Comparison of ENCODE assay signal across 26 mouse cellular contexts in the genomic region with DNA sequence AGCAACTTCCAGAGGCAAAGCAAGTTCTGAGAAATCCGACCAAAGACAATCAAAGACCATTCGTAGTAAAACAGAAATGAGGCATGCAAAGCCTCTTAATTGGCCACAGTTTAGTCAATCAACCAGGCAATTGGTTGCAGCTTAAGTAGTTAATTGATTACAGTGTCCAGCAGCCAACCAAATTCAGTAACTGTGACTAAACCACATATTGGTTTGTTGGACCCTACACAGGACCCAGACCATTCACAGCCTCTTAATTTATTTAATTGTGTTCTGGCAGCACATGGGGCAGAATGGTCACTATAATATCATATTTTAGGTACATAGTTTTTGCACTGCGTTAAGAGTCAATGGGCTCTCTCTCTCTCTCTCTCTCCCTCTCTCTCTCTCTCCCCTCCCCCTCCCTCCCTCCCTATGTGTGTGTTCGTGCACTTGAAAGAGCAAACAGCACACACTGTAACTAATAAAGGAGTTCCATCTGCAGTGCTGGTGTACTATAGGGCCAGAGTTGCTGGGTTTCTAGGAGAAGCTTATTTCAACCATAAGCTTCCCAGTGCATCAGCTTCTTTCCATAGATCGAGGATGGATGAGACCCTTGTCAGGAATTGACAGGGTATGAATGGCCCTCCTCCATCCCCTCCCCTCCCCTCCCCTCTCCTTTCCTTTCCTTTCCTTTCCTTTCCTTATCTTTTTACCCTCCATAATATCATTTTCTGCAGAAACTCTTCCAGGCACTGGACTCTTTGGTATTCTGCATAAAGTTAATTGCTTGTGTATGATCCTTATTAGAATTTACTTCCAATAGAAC.
A peak's percentile ranks its signal among the peaks of the same experiment; 100 is the strongest.
DNase-seq lines count a peak whose midpoint lies in the region; ATAC-seq lines count a peak whose summit lies in the region.
"Had no signal": no experiment of that assay in that cellular context is flagged by ENCODE, and none has a peak within 500 bp of the region (broad histone marks: within the 10 kb centered on the region; RNA-seq: fewer than 3 reads in every experiment).

No protein-coding gene starts in this region.

- H3K27ac ChIP-seq in embryonic facial prominence, embryonic 11.5 days (replicated peaks; ENCODE audit: low read depth, low read length): no peak overlapping the region
- no peak overlapping the region for H3K27ac ChIP-seq in embryonic facial prominence, embryonic 10.5 days (replicated peaks)
- no peak overlapping the region for H3K27ac ChIP-seq in hindbrain, embryonic 12.5 days
- H3K27ac ChIP-seq in hindbrain, embryonic 16.5 days (ENCODE audit: low read depth, low read length): no peak overlapping the region
- H3K27ac ChIP-seq in neural tube, embryonic 11.5 days (ENCODE audit: low read depth, low read length): no peak overlapping the region
- no peak overlapping the region for H3K27ac ChIP-seq in neural tube, embryonic 15.5 days (replicated peaks)
- H3K27ac ChIP-seq in forebrain, embryonic 15.5 days (replicated peaks): no peak overlapping the region
- H3K27ac ChIP-seq: heart, embryonic 10.5 days; heart, embryonic 15.5 days; hindbrain, embryonic 15.5 days; kidney, embryonic 15.5 days; liver, embryonic 14.5 days; macrophage; neural tube, embryonic 13.5 days had no signal

- no peaks in the 10 kb centered on the region for H3K27me3 ChIP-seq in embryonic facial prominence, embryonic 11.5 days (ENCODE audit: control insufficient read depth, insufficient read depth, low read length)
- no peaks in the 10 kb centered on the region for H3K27me3 ChIP-seq in embryonic facial prominence, embryonic 10.5 days (replicated peaks; ENCODE audit: low read depth, poor library complexity, severe bottlenecking)
- H3K27me3 ChIP-seq in hindbrain, embryonic 12.5 days: no peaks in the 10 kb centered on the region
- no peaks in the 10 kb centered on the region for H3K27me3 ChIP-seq in hindbrain, embryonic 16.5 days (replicated peaks; ENCODE audit: control insufficient read depth, insufficient read depth, low read length)
- no peaks in the 10 kb centered on the region for H3K27me3 ChIP-seq in neural tube, embryonic 11.5 days (ENCODE audit: control insufficient read depth, insufficient read depth, low read length)
- no peaks in the 10 kb centered on the region for H3K27me3 ChIP-seq in neural tube, embryonic 15.5 days (replicated peaks)
- H3K27me3 ChIP-seq in forebrain, embryonic 15.5 days: no peaks in the 10 kb centered on the region
- H3K27me3 ChIP-seq: heart, embryonic 15.5 days; hindbrain, embryonic 15.5 days; kidney, embryonic 15.5 days; neural tube, embryonic 13.5 days; Patski had no signal

- H3K4me1 ChIP-seq in embryonic facial prominence, embryonic 11.5 days (ENCODE audit: control insufficient read depth, insufficient read depth, low read length): no peaks in the 10 kb centered on the region
- H3K4me1 ChIP-seq in embryonic facial prominence, embryonic 10.5 days: peaks cover 5% of the 10 kb centered on the region; the same call in 1 of the 2 replicates
- H3K4me1 ChIP-seq in hindbrain, embryonic 12.5 days: peaks cover 4% of the 10 kb centered on the region
- no peaks in the 10 kb centered on the region for H3K4me1 ChIP-seq in hindbrain, embryonic 16.5 days (ENCODE audit: control insufficient read depth, insufficient read depth, low read depth, low read length)
- H3K4me1 ChIP-seq in neural tube, embryonic 11.5 days (ENCODE audit: control insufficient read depth, insufficient read depth, low read length): no peaks in the 10 kb centered on the region
- H3K4me1 ChIP-seq in neural tube, embryonic 15.5 days: no peaks in the 10 kb centered on the region
- no peaks in the 10 kb centered on the region for H3K4me1 ChIP-seq in forebrain, embryonic 15.5 days
- H3K4me1 ChIP-seq: heart, embryonic 10.5 days; heart, embryonic 15.5 days; hindbrain, embryonic 15.5 days; kidney, embryonic 15.5 days; neural tube, embryonic 13.5 days had no signal

- H3K9me3 ChIP-seq in embryonic facial prominence, embryonic 11.5 days (replicated peaks; ENCODE audit: control insufficient read depth, low read length): no peaks in the 10 kb centered on the region
- H3K9me3 ChIP-seq in embryonic facial prominence, embryonic 10.5 days: no peaks in the 10 kb centered on the region
- no peaks in the 10 kb centered on the region; the same call in none of the 2 replicates for H3K9me3 ChIP-seq in hindbrain, embryonic 12.5 days (replicated peaks)
- H3K9me3 ChIP-seq in hindbrain, embryonic 16.5 days (ENCODE audit: control insufficient read depth, low read length): 0 out of 2 replicates have a peak, but pooled peaks cover 2% of the 10 kb centered on the region
- no peaks in the 10 kb centered on the region for H3K9me3 ChIP-seq in neural tube, embryonic 11.5 days (ENCODE audit: control insufficient read depth, low read length)
- no peaks in the 10 kb centered on the region for H3K9me3 ChIP-seq in neural tube, embryonic 15.5 days (replicated peaks)
- no peaks in the 10 kb centered on the region for H3K9me3 ChIP-seq in forebrain, embryonic 15.5 days
- H3K9me3 ChIP-seq: heart, embryonic 10.5 days; heart, embryonic 15.5 days; hindbrain, embryonic 15.5 days; kidney, embryonic 15.5 days; neural tube, embryonic 13.5 days had no signal

- H3K36me3 ChIP-seq in embryonic facial prominence, embryonic 11.5 days (replicated peaks; ENCODE audit: control insufficient read depth, insufficient read depth, low read depth, low read length): no peaks in the 10 kb centered on the region
- H3K36me3 ChIP-seq in embryonic facial prominence, embryonic 10.5 days (replicated peaks): no peaks in the 10 kb centered on the region
- no peaks in the 10 kb centered on the region for H3K36me3 ChIP-seq in hindbrain, embryonic 12.5 days
- no peaks in the 10 kb centered on the region for H3K36me3 ChIP-seq in hindbrain, embryonic 16.5 days (ENCODE audit: control insufficient read depth, insufficient read depth, low read length)
- no peaks in the 10 kb centered on the region for H3K36me3 ChIP-seq in neural tube, embryonic 11.5 days (ENCODE audit: control insufficient read depth, insufficient read depth, low read length)
- no peaks in the 10 kb centered on the region for H3K36me3 ChIP-seq in neural tube, embryonic 15.5 days
- no peaks in the 10 kb centered on the region for H3K36me3 ChIP-seq in forebrain, embryonic 15.5 days
- H3K36me3 ChIP-seq: heart, embryonic 10.5 days; heart, embryonic 15.5 days; hindbrain, embryonic 15.5 days; kidney, embryonic 15.5 days; neural tube, embryonic 13.5 days had no signal

- ATAC-seq in embryonic facial prominence, embryonic 11.5 days (replicated peaks; ENCODE audit: insufficient number of reproducible peaks, low FRiP score, low TSS enrichment, low read depth): 0 out of 2 replicates have a peak, but pooled peaks have one; percentile 61
- peak; percentile 52 for ATAC-seq in hindbrain, embryonic 12.5 days (ENCODE audit: low FRiP score)
- no peak for ATAC-seq in hindbrain, embryonic 16.5 days
- ATAC-seq in neural tube, embryonic 11.5 days (ENCODE audit: insufficient read depth, low FRiP score, low TSS enrichment): no peak
- ATAC-seq in neural tube, embryonic 15.5 days (ENCODE audit: low FRiP score): no peak
- ATAC-seq in forebrain, embryonic 15.5 days (replicated peaks): peak; percentile 26; the same call in 1 of the 2 replicates
- ATAC-seq: Patski had no signal

- DNase-seq in embryonic facial prominence, embryonic 11.5 days (ENCODE audit: low spot score): peak; percentile 41
- no peak for DNase-seq in embryonic facial prominence, embryonic 10.5 days (ENCODE audit: low spot score)
- peak; percentile 14 for DNase-seq in neural tube, embryonic 11.5 days (ENCODE audit: low spot score)
- no peak for DNase-seq in cerebellum, postnatal 4 days (ENCODE audit: low spot score in 2 of 2)
- DNase-seq: adrenal gland, postnatal 10 days; cerebellum, adult 11 months; cerebellum, adult 9-11 months; kidney, adult 18-20 months; kidney, postnatal 25 days; liver; lung, adult 2 months; lung, postnatal 10 days; thymus, postnatal 4 days had no signal

- no peak overlapping the region; the same call in 1 of the 2 replicates for H3K9ac ChIP-seq in embryonic facial prominence, embryonic 11.5 days (replicated peaks; ENCODE audit: low read length)
- no peak overlapping the region for H3K9ac ChIP-seq in hindbrain, embryonic 12.5 days
- H3K9ac ChIP-seq in hindbrain, embryonic 16.5 days (ENCODE audit: low read depth, low read length): no peak overlapping the region
- H3K9ac ChIP-seq in neural tube, embryonic 11.5 days (ENCODE audit: low read length): no peak overlapping the region
- no peak overlapping the region for H3K9ac ChIP-seq in neural tube, embryonic 15.5 days (replicated peaks)
- no peak overlapping the region for H3K9ac ChIP-seq in forebrain, embryonic 15.5 days (replicated peaks)
- H3K9ac ChIP-seq: heart, embryonic 15.5 days; hindbrain, embryonic 15.5 days; kidney, embryonic 15.5 days; liver, embryonic 14.5 days; neural tube, embryonic 13.5 days had no signal

- H3K4me3 ChIP-seq in embryonic facial prominence, embryonic 11.5 days (ENCODE audit: low read depth, low read length): no peak overlapping the region
- no peak overlapping the region for H3K4me3 ChIP-seq in embryonic facial prominence, embryonic 10.5 days
- H3K4me3 ChIP-seq in hindbrain, embryonic 12.5 days: no peak overlapping the region
- no peak overlapping the region for H3K4me3 ChIP-seq in hindbrain, embryonic 16.5 days (ENCODE audit: low read length)
- H3K4me3 ChIP-seq in neural tube, embryonic 11.5 days (ENCODE audit: low read depth, low read length): no peak overlapping the region
- H3K4me3 ChIP-seq in neural tube, embryonic 15.5 days (replicated peaks): no peak overlapping the region
- H3K4me3 ChIP-seq in forebrain, embryonic 15.5 days: no peak overlapping the region
- H3K4me3 ChIP-seq: heart, embryonic 10.5 days; heart, embryonic 15.5 days; hindbrain, embryonic 15.5 days; kidney, embryonic 15.5 days; myocyte; neural tube, embryonic 13.5 days had no signal

- 32% methylated on average over 5 of the region's 5 CpGs for WGBS in embryonic facial prominence, embryonic 11.5 days
- WGBS in embryonic facial prominence, embryonic 10.5 days: 42% methylated on average over 5 of the region's 5 CpGs
- 55% methylated on average over 5 of the region's 5 CpGs for WGBS in hindbrain, embryonic 12.5 days
- 50% methylated on average over 5 of the region's 5 CpGs for WGBS in hindbrain, embryonic 16.5 days
- 69% methylated on average over 5 of the region's 5 CpGs for WGBS in neural tube, embryonic 11.5 days
- WGBS in neural tube, embryonic 15.5 days: 64% methylated on average over 5 of the region's 5 CpGs
- WGBS in forebrain, embryonic 15.5 days: 6% methylated on average over 5 of the region's 5 CpGs

- no peak overlapping the region for H3K4me2 ChIP-seq in embryonic facial prominence, embryonic 11.5 days (ENCODE audit: low read depth, low read length)
- H3K4me2 ChIP-seq in hindbrain, embryonic 12.5 days (replicated peaks): no peak overlapping the region
- H3K4me2 ChIP-seq in hindbrain, embryonic 16.5 days (ENCODE audit: low read length): no peak overlapping the region
- no peak overlapping the region for H3K4me2 ChIP-seq in neural tube, embryonic 11.5 days (ENCODE audit: low read depth)
- no peak overlapping the region for H3K4me2 ChIP-seq in neural tube, embryonic 15.5 days
- H3K4me2 ChIP-seq in forebrain, embryonic 15.5 days (replicated peaks): no peak overlapping the region
- H3K4me2 ChIP-seq: heart, embryonic 15.5 days; hindbrain, embryonic 15.5 days; kidney, embryonic 15.5 days; neural tube, embryonic 13.5 days had no signal

Comparison
In these comparisons a context has a peak if more than half of its experiments do, and no peak if none do; other contexts are left out.
1. ATAC-seq: peak in embryonic facial prominence, embryonic 11.5 days (single experiment), hindbrain, embryonic 12.5 days (single experiment) and forebrain, embryonic 15.5 days (single experiment); none in hindbrain, embryonic 16.5 days (single experiment), neural tube, embryonic 11.5 days (single experiment) and neural tube, embryonic 15.5 days (single experiment).
2. DNase-seq: peak in embryonic facial prominence, embryonic 11.5 days (single experiment) and neural tube, embryonic 11.5 days (single experiment); none in embryonic facial prominence, embryonic 10.5 days (single experiment) and cerebellum, postnatal 4 days (0 of 2).